Mouse (Mus musculus) limb, embryonic 11.5 days (tissue): ENCODE data around the gene Pts. TPM values are rescaled to one million over a fixed set of nuclear protein-coding genes. Genes with fewer than 3 reads are reported as not detected.

Experiments
- ATAC-seq: fragments of 200-750 bp; cut with Nextera tagmentation; 2 replicates; pipeline ENCODE4 v1.8.0; 2017; ENCODE audit warnings: low read depth; ENCODE audit not compliant: insufficient number of reproducible peaks, low FRiP score, low TSS enrichment
- DNase-seq: peaks from one replicate; pipeline ENCODE4 v3.0.0-alpha.2; 2015; ENCODE audit warnings: low spot score
- H3K27ac ChIP-seq: fragments of 300-500 bp; sonication (generic); replicated peaks from 2 replicates; pipeline ENCODE4 v1.5.1; 2014; ENCODE audit warnings: low read depth, mild to moderate bottlenecking, low read length
- H3K27me3 ChIP-seq: fragments of 300-500 bp; sonication (generic); 2 replicates; pipeline ENCODE4 v1.6.1; 2014; ENCODE audit warnings: mild to moderate bottlenecking, low read length, mixed read lengths; ENCODE audit not compliant: control insufficient read depth, insufficient read depth
- H3K36me3 ChIP-seq: fragments of 300-500 bp; sonication (generic); 2 replicates; pipeline ENCODE4 v1.6.1; 2014; ENCODE audit warnings: mild to moderate bottlenecking, low read length, moderate library complexity, mixed read lengths; ENCODE audit not compliant: control insufficient read depth, insufficient read depth
- H3K4me1 ChIP-seq: fragments of 300-500 bp; sonication (generic); 2 replicates; pipeline ENCODE4 v1.6.1; 2014; ENCODE audit warnings: low read length, mixed read lengths; ENCODE audit not compliant: control insufficient read depth, insufficient read depth
- H3K4me2 ChIP-seq: fragments of 300-500 bp; sonication (generic); 2 replicates; pipeline ENCODE4 v1.6.1; 2014; ENCODE audit warnings: low read depth, mild to moderate bottlenecking, moderate library complexity; ENCODE audit not compliant: severe bottlenecking
- H3K4me3 ChIP-seq: fragments of 300-500 bp; sonication (generic); 2 replicates; pipeline ENCODE4 v1.5.1; 2014; ENCODE audit warnings: low read depth, low read length
- H3K9ac ChIP-seq: fragments of 300-500 bp; sonication (generic); 2 replicates; pipeline ENCODE4 v1.6.1; 2014; ENCODE audit warnings: mild to moderate bottlenecking, low read length
- H3K9me3 ChIP-seq: fragments of 300-500 bp; sonication (generic); 2 replicates; pipeline ENCODE4 v1.6.1; 2016; ENCODE audit warnings: low read length; ENCODE audit not compliant: control insufficient read depth
- WGBS: fragments of 180-500 bp; shearing (Covaris S2); extraction: QIAGEN DNeasy Blood & Tissue Kit; methylation state at CpG from one replicate; pipeline ENCODE4 v1.1.7; 2014; 5-methylcytosine and 5-hydroxymethylcytosine counted together
- polyA plus RNA-seq: library from polyadenylated mRNA; unstranded; fragments of >200 nt; fragmentation: Nextera tagmentation; extraction: Ambion mirVana; gene quantifications from 2 replicates; pipeline ENCODE4 v1.2.1, GENCODE M21; 2014

Pts gene
- polyA plus RNA-seq = 55.3 and 58.0 TPM in 2 replicates

- H3K9ac ChIP-seq = peak within 1 kb of the TSS; percentile 75
- peak; percentile 94 for ATAC-seq
- peak within 1 kb of the TSS; percentile 67 for H3K4me3 ChIP-seq
- DNase-seq = peak; percentile 99
- H3K27me3 ChIP-seq = no peaks in the 10 kb centered on the region
- H3K4me1 ChIP-seq = peaks cover 2% of the 10 kb centered on the region; the same call in 1 of the 2 replicates
- H3K9me3 ChIP-seq = no peaks in the 10 kb centered on the region
- WGBS = under 1% methylated on average over 54 of the region's 54 CpGs
- H3K27ac ChIP-seq = no peak within 1 kb of the TSS
- H3K4me2 ChIP-seq = peak within 1 kb of the TSS; percentile 64
- no peaks in the 10 kb centered on the region for H3K36me3 ChIP-seq
Observed at GRCm38 (mm10) chr9:50528293-50528892, at the start of gene Pts. Pts (minus strand) TSS chr9:50528724.

- DNase-seq (no peak), ATAC-seq (no peak)
- no peaks in the 10 kb centered on the region for H3K9me3 ChIP-seq
- no peaks in the 10 kb centered on the region for H3K27me3 ChIP-seq
- H3K4me1 ChIP-seq = no peaks in the 10 kb centered on the region
- H3K27ac ChIP-seq = no peak overlapping the region
- no peak overlapping the region for H3K4me2 ChIP-seq
- no peak overlapping the region for H3K4me3 ChIP-seq
- WGBS = 76% methylated on average over 10 of the region's 10 CpGs
- H3K9ac ChIP-seq = no peak overlapping the region
- H3K36me3 ChIP-seq = no peaks in the 10 kb centered on the region
Observed at GRCm38 (mm10) chr9:50569599-50570525, 41.3 kb upstream of the Pts start.

GRCm38 (mm10) chr9:50567881-50568280 lies 39.4 kb upstream of the Pts start:
- Histone ChIP-seq H3K4me2 (no peak overlapping the region), H3K9ac (no peak overlapping the region), H3K27me3 (no peaks in the 10 kb centered on the region), H3K9me3 (no peaks in the 10 kb centered on the region), H3K36me3 (no peaks in the 10 kb centered on the region), H3K4me1 (no peaks in the 10 kb centered on the region), H3K4me3 (no peak overlapping the region), H3K27ac (no peak overlapping the region)
- WGBS = 84% methylated on average over 2 of the region's 2 CpGs
- DNase-seq = no peak
- no peak for ATAC-seq

DNA sequence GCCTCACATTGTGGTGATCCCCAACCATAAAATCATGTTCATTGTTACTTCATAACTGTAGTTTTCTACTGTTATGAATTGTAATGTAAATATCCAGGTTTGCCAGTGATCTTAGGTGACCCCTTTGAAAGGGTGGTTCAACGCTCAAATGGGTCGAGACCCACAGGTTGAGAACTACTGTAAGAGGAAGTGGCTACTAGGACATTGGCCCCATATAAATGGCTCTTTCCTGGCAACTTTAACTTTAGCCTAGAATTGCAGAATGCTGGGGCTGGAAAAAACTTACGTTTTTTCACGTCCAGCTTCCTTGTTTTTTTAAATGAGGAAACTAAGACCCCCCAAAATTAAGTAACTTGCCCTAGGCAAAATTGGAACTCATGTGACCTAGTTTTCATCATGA lies 38.8 kb upstream of the Pts start:
- Histone ChIP-seq H3K4me2 (no peak overlapping the region), H3K9ac (no peak overlapping the region), H3K4me3 (no peak overlapping the region), H3K4me1 (no peaks in the 10 kb centered on the region), H3K9me3 (no peaks in the 10 kb centered on the region), H3K36me3 (no peaks in the 10 kb centered on the region), H3K27ac (no peak overlapping the region), H3K27me3 (no peaks in the 10 kb centered on the region)
- ATAC-seq (no peak), DNase-seq (no peak)
- WGBS = 86% methylated on average over 4 of the region's 4 CpGs

- ATAC-seq (no peak), DNase-seq (no peak)
- Histone ChIP-seq H3K4me2 (no peak overlapping the region), H3K4me3 (no peak overlapping the region), H3K27ac (no peak overlapping the region), H3K9me3 (no peaks in the 10 kb centered on the region), H3K9ac (no peak overlapping the region), H3K27me3 (no peaks in the 10 kb centered on the region), H3K4me1 (no peaks in the 10 kb centered on the region), H3K36me3 (no peaks in the 10 kb centered on the region)
- WGBS = 88% methylated on average over 4 of the region's 4 CpGs
Observed at GRCm38 (mm10) chr9:50565940-50566339, 37.4 kb upstream of the Pts start.

GRCm38 (mm10) chr9:50565173-50565572 lies 36.6 kb upstream of the Pts start:
- Histone ChIP-seq H3K4me2 (no peak overlapping the region), H3K9ac (no peak overlapping the region), H3K27me3 (no peaks in the 10 kb centered on the region), H3K9me3 (no peaks in the 10 kb centered on the region), H3K27ac (no peak overlapping the region), H3K4me1 (no peaks in the 10 kb centered on the region), H3K4me3 (no peak overlapping the region), H3K36me3 (no peaks in the 10 kb centered on the region)
- 84% methylated on average over 7 of the region's 7 CpGs for WGBS
- no peak for ATAC-seq
- no peak for DNase-seq

- H3K9me3 ChIP-seq = no peaks in the 10 kb centered on the region
- no peak overlapping the region for H3K27ac ChIP-seq
- H3K4me2 ChIP-seq = no peak overlapping the region
- H3K27me3 ChIP-seq = no peaks in the 10 kb centered on the region
- no peak for ATAC-seq
- DNase-seq = no peak
- H3K4me1 ChIP-seq = no peaks in the 10 kb centered on the region
- WGBS = 80% methylated on average over 2 of the region's 2 CpGs
- H3K4me3 ChIP-seq = no peak overlapping the region
- no peak overlapping the region for H3K9ac ChIP-seq
- H3K36me3 ChIP-seq = no peaks in the 10 kb centered on the region
Observed at GRCm38 (mm10) chr9:50561918-50562360, 33.4 kb upstream of the Pts start.

GRCm38 (mm10) chr9:50561145-50561917 lies 32.8 kb upstream of the Pts start, which contains the start of gene Tex12:
Tex12 (minus strand) TSS chr9:50561325.
- Histone ChIP-seq H3K9ac (no peak within 1 kb of the TSS), H3K4me1 (no peaks in the 10 kb centered on the region), H3K4me3 (no peak within 1 kb of the TSS), H3K4me2 (no peak within 1 kb of the TSS), H3K27ac (no peak within 1 kb of the TSS), H3K36me3 (no peaks in the 10 kb centered on the region), H3K27me3 (no peaks in the 10 kb centered on the region), H3K9me3 (no peaks in the 10 kb centered on the region)
- ATAC-seq (no peak), DNase-seq (no peak)
- 86% methylated on average over 38 of the region's 38 CpGs for WGBS
